Mouse (Mus musculus) spleen, adult 2 months (tissue): Measurements from ENCODE around the gene Rab37.

ENCODE experiments used
- CTCF ChIP-seq: fragments of 200-500 bp; IDR thresholded peaks from 2 replicates; pipeline ENCODE4 v1.5.1; 2011; ENCODE audit warnings: mild to moderate bottlenecking, inconsistent platforms; ENCODE audit not compliant: insufficient read depth, insufficient read length, insufficient replicate concordance; ENCODE audit errors: extremely low read depth
- POLR2A ChIP-seq: fragments of 200-500 bp; IDR thresholded peaks from 2 replicates; pipeline ENCODE4 v1.6.1; 2011; ENCODE audit warnings: low read depth, low read length, inconsistent platforms

- TF ChIP-seq CTCF (peak; percentile 98), POLR2A (no peak)
Observed at GRCm38 (mm10) chr11:115202316-115202715, 111.1 kb downstream of the Rab37 start.
